Mouse (Mus musculus): Measurements from ENCODE around the gene Pde11a. TPM values are rescaled to one million over a fixed set of nuclear protein-coding genes. Genes with fewer than 3 reads are reported as not detected.

The Pde11a gene
- polyA plus RNA-seq, 1 experiment from 2014 or later, result 0.13 TPM

DNA sequence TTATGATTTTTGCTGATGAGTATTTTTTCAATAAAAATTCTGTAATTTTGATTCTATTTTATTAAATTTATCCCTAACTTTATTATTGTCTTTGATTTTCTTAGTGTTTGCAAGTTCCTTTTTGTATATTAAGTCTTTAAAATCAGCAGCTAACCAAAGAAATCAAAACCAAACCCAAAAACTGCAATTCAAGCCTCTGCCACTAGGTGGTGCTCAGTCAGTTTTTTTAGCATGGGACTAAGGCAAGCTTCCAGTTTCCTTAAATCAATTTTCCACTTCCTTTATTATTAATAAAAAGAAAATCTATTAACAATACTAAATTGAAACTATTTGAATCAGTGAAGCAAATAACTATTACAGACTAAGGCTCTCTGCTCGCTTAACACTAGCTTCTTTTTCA, 222.9 kb downstream of the Pde11a start:
- Histone ChIP-seq H3K36me3 (no peaks in the 10 kb centered on the region), H3K4me2 (no peak overlapping the region), H3K27ac (no peak overlapping the region), H3K27me3 (no peaks in the 10 kb centered on the region), H3K4me3 (replicated peaks) (no peak overlapping the region), H3K4me1 (replicated peaks) (peaks cover 4% of the 10 kb centered on the region; the same call in 1 of the 2 replicates), H3K9ac (replicated peaks) (no peak overlapping the region), H3K9me3 (no peaks in the 10 kb centered on the region)
- ATAC-seq (ENCODE audit: insufficient number of reproducible peaks, insufficient read depth, low FRiP score, low TSS enrichment, low read depth), result no peak
- WGBS, result 31% methylated on average over 1 of the region's 1 CpGs

DNA sequence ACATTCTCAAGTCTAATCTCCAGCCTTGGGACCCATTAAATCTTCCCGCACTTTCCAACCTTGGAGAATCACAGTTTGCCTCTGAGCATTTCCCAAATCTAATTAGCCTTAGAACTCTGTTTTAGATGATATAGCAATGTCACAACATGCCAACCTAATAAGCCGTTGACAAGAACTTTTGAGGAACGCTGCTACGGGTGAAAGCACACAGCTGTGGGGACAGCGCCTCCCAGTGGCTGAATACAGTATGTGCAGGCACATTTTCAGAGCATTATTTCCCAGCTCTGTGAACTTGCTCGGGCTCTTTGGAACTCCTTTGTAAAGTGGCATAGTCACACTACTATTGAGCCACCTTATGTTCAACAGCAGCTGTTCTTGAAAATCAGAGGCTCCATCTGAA, 223.8 kb downstream of the Pde11a start:
- Histone ChIP-seq H3K9ac (replicated peaks) (no peak overlapping the region), H3K4me3 (replicated peaks) (no peak overlapping the region), H3K9me3 (no peaks in the 10 kb centered on the region), H3K36me3 (no peaks in the 10 kb centered on the region), H3K4me2 (no peak overlapping the region), H3K27me3 (no peaks in the 10 kb centered on the region; the same call in 1 of the 2 replicates), H3K4me1 (replicated peaks) (peaks cover 6% of the 10 kb centered on the region), H3K27ac (no peak overlapping the region)
- WGBS, result 17% methylated on average over 6 of the region's 6 CpGs
- ATAC-seq (ENCODE audit: insufficient number of reproducible peaks, insufficient read depth, low FRiP score, low TSS enrichment, low read depth), result no peak

DNA sequence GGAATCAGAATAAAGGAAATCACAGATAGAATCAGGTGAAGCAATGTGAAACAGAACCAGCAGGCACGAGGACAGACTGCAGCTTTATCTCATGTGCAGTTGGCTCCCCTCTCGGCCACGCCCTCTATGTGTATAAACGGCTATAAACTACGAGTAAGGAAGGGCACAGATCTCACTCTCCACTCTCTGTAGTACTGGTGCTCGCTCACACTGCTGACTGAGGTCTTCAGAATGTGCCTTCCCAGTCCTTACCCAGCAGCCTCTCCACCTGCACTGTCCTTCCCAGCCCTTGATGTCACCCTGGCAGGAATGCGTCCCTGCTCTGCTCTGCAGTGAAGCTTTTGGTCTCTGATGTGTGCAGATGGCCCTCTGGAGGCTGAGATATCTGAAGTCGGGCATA, 228.9 kb downstream of the Pde11a start:
- WGBS, result 36% methylated on average over 8 of the region's 8 CpGs
- no peak overlapping the region for H3K27ac ChIP-seq
- H3K9ac ChIP-seq (replicated peaks), result no peak overlapping the region
- peaks cover 25% of the 10 kb centered on the region for H3K4me1 ChIP-seq (replicated peaks)
- ATAC-seq (ENCODE audit: insufficient number of reproducible peaks, insufficient read depth, low FRiP score, low TSS enrichment, low read depth), result 0 out of 2 replicates have a peak, but pooled peaks have one; percentile 11
- H3K4me3 ChIP-seq (replicated peaks), result no peak overlapping the region
- H3K36me3 ChIP-seq, result no peaks in the 10 kb centered on the region
- no peak overlapping the region for H3K4me2 ChIP-seq
- peaks cover 4% of the 10 kb centered on the region; the same call in 1 of the 2 replicates for H3K27me3 ChIP-seq
- no peaks in the 10 kb centered on the region for H3K9me3 ChIP-seq

DNA sequence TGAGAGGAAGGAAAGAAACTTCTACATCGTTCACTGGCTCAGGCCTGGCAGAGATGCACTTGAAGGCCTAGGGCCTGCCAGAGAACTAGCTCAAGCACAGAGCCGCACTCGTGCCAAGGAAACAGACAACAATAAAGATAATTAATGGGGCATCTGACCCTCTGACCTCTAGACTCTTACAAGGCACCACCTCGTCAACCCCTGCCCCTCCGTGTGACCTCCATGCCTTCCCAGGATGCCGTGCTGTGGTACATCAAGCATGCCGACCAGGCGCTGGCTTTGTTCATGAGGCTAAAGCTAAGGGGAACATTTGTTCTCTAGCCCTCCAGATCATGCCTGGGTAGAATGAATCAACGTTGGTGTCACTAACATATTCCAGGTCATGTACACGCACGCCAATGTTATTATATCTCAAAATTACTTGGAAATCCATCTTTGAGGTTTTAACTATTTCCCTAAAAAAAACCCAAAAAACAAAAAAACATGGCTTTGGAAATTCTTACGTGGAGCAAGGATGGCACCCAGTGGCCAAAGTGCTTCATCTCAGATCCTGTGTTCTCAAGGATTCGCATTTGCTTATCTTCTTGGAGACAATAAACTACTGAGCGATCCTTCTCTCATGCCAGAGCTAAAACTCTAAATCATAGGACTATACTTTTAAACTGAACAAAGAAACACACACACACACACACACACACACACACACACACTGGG, 236.5 kb downstream of the Pde11a start:
- WGBS, result 16% methylated on average over 14 of the region's 14 CpGs
- Histone ChIP-seq H3K9ac (replicated peaks) (no peak overlapping the region), H3K27ac (no peak overlapping the region)

DNA sequence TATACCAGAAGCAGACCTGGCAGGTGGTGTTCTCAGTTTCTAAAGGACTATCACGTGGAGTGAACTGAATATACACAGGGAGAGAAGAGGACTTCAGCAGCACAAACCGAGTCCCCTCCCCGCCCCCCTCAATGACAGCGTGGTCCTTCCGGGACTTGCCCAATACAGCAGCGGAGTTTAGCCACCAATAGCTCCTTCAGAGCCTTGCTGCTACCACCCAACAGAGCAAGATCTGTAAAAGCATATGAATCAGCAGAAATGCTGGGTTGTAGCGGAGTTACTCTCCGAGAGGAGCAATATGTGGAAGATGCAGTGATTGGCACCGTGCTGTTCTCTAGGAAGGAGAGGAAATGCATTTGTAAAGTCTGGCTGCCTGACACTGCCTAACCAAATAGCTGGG, 238.0 kb downstream of the Pde11a start:
- H3K4me2 ChIP-seq, result no peak overlapping the region
- H3K4me1 ChIP-seq (replicated peaks), result peaks cover 20% of the 10 kb centered on the region
- H3K27ac ChIP-seq, result no peak overlapping the region
- H3K36me3 ChIP-seq, result no peaks in the 10 kb centered on the region
- H3K4me3 ChIP-seq (replicated peaks), result no peak overlapping the region
- no peak for ATAC-seq (ENCODE audit: insufficient number of reproducible peaks, insufficient read depth, low FRiP score, low TSS enrichment, low read depth)
- WGBS, result 70% methylated on average over 9 of the region's 9 CpGs
- H3K9me3 ChIP-seq, result no peaks in the 10 kb centered on the region
- H3K27me3 ChIP-seq, result peaks cover 12% of the 10 kb centered on the region
- H3K9ac ChIP-seq (replicated peaks), result no peak overlapping the region

More for the DNA sequence above, 236.5 kb downstream of the Pde11a start:
- no peak for ATAC-seq (ENCODE audit: insufficient number of reproducible peaks, insufficient read depth, low FRiP score, low TSS enrichment, low read depth)
- Histone ChIP-seq H3K36me3 (no peaks in the 10 kb centered on the region), H3K4me1 (replicated peaks) (peaks cover 20% of the 10 kb centered on the region), H3K4me3 (replicated peaks) (no peak overlapping the region), H3K9me3 (no peaks in the 10 kb centered on the region), H3K27me3 (peaks cover 12% of the 10 kb centered on the region), H3K4me2 (no peak overlapping the region)

DNA sequence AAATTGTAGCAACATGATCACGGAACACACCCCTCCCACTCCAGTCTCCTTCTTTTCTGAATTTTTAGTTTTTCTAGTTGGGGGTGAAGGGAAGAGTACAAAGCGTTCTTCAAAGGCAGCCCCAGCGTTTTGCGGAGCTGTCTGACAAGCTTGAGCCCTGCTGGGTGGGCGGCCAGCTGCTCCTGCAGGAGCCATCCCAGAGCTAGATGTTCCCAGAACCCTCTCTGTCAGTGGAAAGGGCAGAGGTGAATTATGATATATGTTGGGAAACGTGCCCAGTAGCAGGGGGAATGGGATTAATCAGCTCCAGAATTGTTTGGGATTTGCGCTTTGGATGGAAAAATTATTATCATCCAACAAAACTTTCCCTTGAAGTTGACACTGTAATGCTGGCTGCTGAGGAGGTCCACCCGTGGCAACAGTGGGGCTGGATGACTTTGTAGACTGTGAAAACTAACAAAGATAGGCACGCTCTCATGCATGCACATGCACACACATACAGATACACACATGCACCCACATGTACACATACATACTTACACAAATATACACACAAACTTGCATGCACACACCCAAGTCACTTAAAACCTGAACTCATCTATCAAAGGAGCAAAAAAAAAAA, 238.7 kb downstream of the Pde11a start:
- Histone ChIP-seq H3K27me3 (peaks cover 12% of the 10 kb centered on the region), H3K27ac (no peak overlapping the region), H3K9ac (replicated peaks) (no peak overlapping the region), H3K36me3 (no peaks in the 10 kb centered on the region), H3K4me2 (no peak overlapping the region), H3K4me1 (replicated peaks) (peaks cover 20% of the 10 kb centered on the region), H3K4me3 (replicated peaks) (no peak overlapping the region), H3K9me3 (no peaks in the 10 kb centered on the region)
- 47% methylated on average over 9 of the region's 9 CpGs for WGBS
- no peak for ATAC-seq (ENCODE audit: insufficient number of reproducible peaks, insufficient read depth, low FRiP score, low TSS enrichment, low read depth)

DNA sequence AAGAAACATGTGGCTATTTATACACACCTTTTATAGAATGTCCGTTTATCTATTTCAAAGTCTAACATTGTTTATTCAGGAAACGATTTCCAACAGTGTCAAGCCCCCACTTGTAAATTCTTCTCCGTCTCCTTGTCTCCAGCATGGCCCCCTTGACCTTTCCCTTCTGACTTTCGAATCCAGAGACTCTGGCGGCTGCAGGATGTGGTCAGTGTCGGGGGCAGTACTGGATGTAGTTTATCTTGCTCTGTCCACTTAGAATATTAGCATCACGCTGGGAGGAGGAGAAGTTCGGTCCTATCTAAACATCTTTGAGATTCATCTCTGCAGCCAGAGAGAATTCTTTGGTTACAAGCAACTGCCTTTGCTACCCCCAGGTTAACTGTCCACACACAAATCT, 240.2 kb downstream of the Pde11a start:
- H3K4me1 ChIP-seq (replicated peaks), result peaks cover 17% of the 10 kb centered on the region
- no peak overlapping the region for H3K9ac ChIP-seq (replicated peaks)
- ATAC-seq (ENCODE audit: insufficient number of reproducible peaks, insufficient read depth, low FRiP score, low TSS enrichment, low read depth), result no peak
- peaks cover 12% of the 10 kb centered on the region for H3K27me3 ChIP-seq
- H3K36me3 ChIP-seq, result no peaks in the 10 kb centered on the region
- H3K4me2 ChIP-seq, result no peak overlapping the region
- H3K27ac ChIP-seq, result no peak overlapping the region
- 19% methylated on average over 8 of the region's 8 CpGs for whole genome bisulfite sequencing
- H3K9me3 ChIP-seq, result no peaks in the 10 kb centered on the region
- H3K4me3 ChIP-seq (replicated peaks), result no peak overlapping the region

DNA sequence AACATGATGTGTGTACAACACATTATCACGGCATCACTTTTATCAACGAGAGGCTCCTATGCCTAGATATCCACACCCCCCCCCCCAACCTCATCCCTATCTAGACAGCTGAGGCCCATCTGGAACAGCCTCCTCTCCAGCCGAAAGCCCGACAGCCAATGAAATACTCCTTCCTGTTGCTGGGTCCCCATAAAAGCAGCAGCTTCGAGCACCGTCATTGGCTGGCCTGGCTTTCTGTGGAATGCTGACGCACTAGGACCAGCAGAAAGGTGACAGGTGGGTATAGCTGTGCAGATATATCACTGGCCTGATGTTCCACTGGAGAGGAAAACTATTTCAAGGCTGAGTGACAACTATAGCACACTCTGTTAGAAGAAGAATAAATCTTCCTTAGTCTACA, 240.7 kb downstream of the Pde11a start:
- Histone ChIP-seq H3K27me3 (peaks cover 12% of the 10 kb centered on the region), H3K4me1 (replicated peaks) (peaks cover 17% of the 10 kb centered on the region), H3K9me3 (no peaks in the 10 kb centered on the region), H3K27ac (no peak overlapping the region), H3K9ac (replicated peaks) (no peak overlapping the region), H3K36me3 (no peaks in the 10 kb centered on the region), H3K4me3 (replicated peaks) (no peak overlapping the region), H3K4me2 (no peak overlapping the region)
- ATAC-seq (ENCODE audit: insufficient number of reproducible peaks, insufficient read depth, low FRiP score, low TSS enrichment, low read depth), result no peak
- 40% methylated on average over 7 of the region's 7 CpGs for WGBS

DNA sequence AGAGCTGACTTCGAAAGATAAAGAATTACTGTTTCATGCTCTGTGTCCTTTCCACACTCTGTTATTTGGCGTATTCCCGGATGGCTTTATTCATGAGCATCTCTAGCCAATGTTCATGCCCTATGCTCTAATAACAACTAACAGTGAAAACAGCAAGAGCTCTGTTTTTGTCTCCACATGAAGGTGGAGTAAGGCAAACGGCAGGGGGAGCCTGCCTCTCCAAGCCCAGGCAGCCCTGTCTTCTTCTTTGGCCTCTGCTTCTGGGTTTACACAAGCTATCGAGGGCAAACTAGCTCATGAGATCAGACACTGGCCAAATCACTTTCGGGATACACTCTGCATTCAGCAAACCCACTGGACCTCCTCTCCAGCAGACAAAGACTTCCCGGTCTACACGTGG, 241.3 kb downstream of the Pde11a start:
- no peak overlapping the region for H3K9ac ChIP-seq (replicated peaks)
- ATAC-seq (ENCODE audit: insufficient number of reproducible peaks, insufficient read depth, low FRiP score, low TSS enrichment, low read depth), result no peak
- H3K4me1 ChIP-seq (replicated peaks), result peaks cover 17% of the 10 kb centered on the region
- H3K4me2 ChIP-seq, result no peak overlapping the region
- 79% methylated on average over 8 of the region's 8 CpGs for WGBS
- H3K9me3 ChIP-seq, result no peaks in the 10 kb centered on the region
- no peak overlapping the region for H3K4me3 ChIP-seq (replicated peaks)
- H3K27ac ChIP-seq, result no peak overlapping the region
- H3K36me3 ChIP-seq, result no peaks in the 10 kb centered on the region
- H3K27me3 ChIP-seq, result peaks cover 12% of the 10 kb centered on the region

DNA sequence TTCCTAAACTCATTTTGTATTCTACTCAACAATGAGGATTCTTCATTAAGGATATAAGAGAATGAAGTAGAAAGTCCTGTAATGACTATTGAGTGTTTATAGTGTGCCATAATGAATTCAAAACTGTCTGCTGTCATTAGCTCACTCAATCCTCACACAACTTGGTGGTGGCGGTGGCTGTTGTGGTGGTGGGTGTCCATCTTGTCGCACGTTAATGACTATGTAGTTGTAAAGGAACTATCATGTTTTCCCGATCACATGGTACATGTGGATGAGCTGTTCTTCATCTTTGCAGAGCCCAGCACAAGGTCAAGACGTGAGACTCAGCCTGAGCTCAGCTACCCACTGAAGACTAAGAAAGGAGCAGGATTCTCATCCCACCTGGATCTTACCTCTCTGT, 242.7 kb downstream of the Pde11a start:
- H3K9ac ChIP-seq (replicated peaks), result no peak overlapping the region
- no peak overlapping the region for H3K4me3 ChIP-seq (replicated peaks)
- H3K36me3 ChIP-seq, result no peaks in the 10 kb centered on the region
- no peaks in the 10 kb centered on the region for H3K9me3 ChIP-seq
- peaks cover 17% of the 10 kb centered on the region for H3K4me1 ChIP-seq (replicated peaks)
- H3K27ac ChIP-seq, result no peak overlapping the region
- H3K4me2 ChIP-seq, result no peak overlapping the region
- ATAC-seq (ENCODE audit: insufficient number of reproducible peaks, insufficient read depth, low FRiP score, low TSS enrichment, low read depth), result no peak
- peaks cover 12% of the 10 kb centered on the region for H3K27me3 ChIP-seq
- 83% methylated on average over 5 of the region's 5 CpGs for WGBS

DNA sequence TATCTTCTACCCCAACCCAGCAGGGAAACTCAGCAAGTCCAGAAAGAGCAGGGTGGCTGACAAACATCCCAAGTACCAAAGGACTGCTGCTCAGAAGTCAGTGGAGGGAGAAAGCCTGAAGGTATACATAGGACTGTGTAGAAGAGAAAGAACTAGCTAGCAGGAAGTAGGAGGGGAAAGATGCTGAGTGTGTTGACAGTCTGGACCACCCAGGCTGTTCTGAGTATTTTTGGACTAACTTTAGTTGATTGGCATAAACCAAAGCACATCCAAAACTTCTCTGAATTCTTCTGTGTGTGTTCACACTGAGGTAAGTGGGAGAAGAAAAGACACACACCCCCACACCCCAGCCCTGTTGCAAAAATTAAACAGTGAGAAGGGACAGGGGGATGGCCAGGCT, 248.1 kb downstream of the Pde11a start:
- peaks cover 7% of the 10 kb centered on the region; the same call in 1 of the 2 replicates for H3K4me1 ChIP-seq (replicated peaks)
- H3K4me3 ChIP-seq (replicated peaks), result no peak overlapping the region
- H3K36me3 ChIP-seq, result no peaks in the 10 kb centered on the region
- H3K9me3 ChIP-seq, result no peaks in the 10 kb centered on the region
- ATAC-seq (ENCODE audit: insufficient number of reproducible peaks, insufficient read depth, low FRiP score, low TSS enrichment, low read depth), result no peak
- no peak overlapping the region for H3K27ac ChIP-seq
- no peaks in the 10 kb centered on the region for H3K27me3 ChIP-seq
- no peak overlapping the region for H3K9ac ChIP-seq (replicated peaks)
- no peak overlapping the region for H3K4me2 ChIP-seq

DNA sequence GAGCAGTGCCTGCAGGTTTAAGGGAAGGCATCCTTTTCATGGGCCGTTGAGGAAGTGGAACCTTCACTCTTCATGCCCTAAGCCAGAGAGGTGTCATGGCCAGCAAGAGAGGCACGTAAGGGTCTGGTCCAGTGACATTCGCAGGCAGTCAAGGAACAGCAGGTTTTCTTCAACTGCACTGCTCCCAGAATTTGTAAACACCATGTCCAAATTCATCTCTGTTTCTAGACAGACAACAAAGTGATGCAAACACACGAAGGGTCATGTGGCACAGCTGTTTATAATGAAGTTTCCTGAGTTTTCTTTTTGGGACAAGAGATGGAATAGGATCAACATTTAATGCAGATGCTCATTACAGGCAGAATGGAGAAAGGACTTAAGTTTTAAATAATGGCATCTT, 249.7 kb downstream of the Pde11a start:
- H3K27ac ChIP-seq, result no peak overlapping the region
- H3K4me1 ChIP-seq (replicated peaks), result peaks cover 3% of the 10 kb centered on the region; the same call in 1 of the 2 replicates
- H3K9ac ChIP-seq (replicated peaks), result no peak overlapping the region
- no peaks in the 10 kb centered on the region for H3K36me3 ChIP-seq
- 59% methylated on average over 4 of the region's 4 CpGs for WGBS
- no peaks in the 10 kb centered on the region for H3K9me3 ChIP-seq
- ATAC-seq (ENCODE audit: insufficient number of reproducible peaks, insufficient read depth, low FRiP score, low TSS enrichment, low read depth), result no peak
- no peak overlapping the region for H3K4me3 ChIP-seq (replicated peaks)
- no peaks in the 10 kb centered on the region for H3K27me3 ChIP-seq
- H3K4me2 ChIP-seq, result no peak overlapping the region
